Mouse (Mus musculus): ENCODE results near the gene Scp2.

- no peak for TF ChIP-seq CTCF (IDR thresholded peaks at IDR 0.05)
- no peak for TF ChIP-seq EP300 (IDR thresholded peaks at IDR 0.05)
Measured at GRCm38 (mm10) chr4:108082401-108082806, 62.4 kb downstream of the Scp2 start.

Measured in lung, postnatal 0 days (tissue).